Mouse (Mus musculus) frontal cortex, adult 2 months (tissue): Measurements from ENCODE around the gene Ogfod1. TPM values are rescaled to one million over a fixed set of nuclear protein-coding genes. Genes with fewer than 3 reads are reported as not detected.

Experiments used
- DNase-seq, 2 experiments: peaks; one replicate each; pipeline ENCODE4 v3.0.0; 2022; ENCODE audit warnings: low spot score in 1 of 2; ENCODE audit errors: extremely low spot score in 1 of 2
- polyA plus RNA-seq: library from polyadenylated mRNA; depleted of rRNA; stranded (reverse); fragments of >200 nt; gene quantifications from 2 replicates; pipeline ENCODE4 v1.2.3, GENCODE M21; 2012

The Ogfod1 gene
- polyA plus RNA-seq, 1 experiment: 52.5 TPM

DNA sequence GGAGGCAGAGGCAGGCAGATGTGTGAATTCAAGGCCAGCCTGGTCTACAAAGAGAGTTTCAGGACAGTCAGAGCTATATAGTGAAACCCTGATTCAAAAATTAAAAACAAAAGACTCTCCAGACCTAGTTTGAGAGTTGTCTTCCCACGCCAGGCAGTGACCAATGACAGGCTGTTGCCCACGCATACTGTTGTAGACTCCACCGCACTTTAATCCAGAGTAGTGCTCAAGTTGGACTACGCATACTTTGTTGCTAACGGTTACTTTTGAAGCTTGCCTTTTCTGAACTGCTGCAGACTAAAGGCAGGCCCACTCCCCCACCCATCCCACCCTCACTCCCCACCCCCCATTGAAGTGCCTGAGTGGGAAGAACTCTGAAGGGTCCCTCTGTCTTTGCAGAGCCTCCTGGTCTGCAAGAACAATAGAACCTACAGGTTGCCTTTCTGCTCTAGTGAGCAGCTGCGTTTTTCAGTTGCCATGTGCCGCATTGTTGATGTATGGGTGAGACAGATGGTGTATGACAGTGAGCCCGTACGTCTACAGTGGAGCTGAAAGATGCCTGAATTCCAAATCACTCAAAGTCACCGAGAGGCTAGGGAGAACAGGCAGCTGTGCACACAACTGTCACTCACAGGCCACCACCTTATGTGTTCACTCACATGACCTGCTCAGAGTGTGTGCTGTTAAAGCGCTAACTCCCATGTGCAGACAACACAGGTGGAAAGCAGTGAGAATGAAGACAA is 29.3 kb downstream of the Ogfod1 start:
- peak in 1 of 2 experiments; percentile 12 for DNase-seq

GRCm38 (mm10) chr8:94068793-94069192 is 31.8 kb downstream of the Ogfod1 start:
- DNase-seq: no peak

DNA sequence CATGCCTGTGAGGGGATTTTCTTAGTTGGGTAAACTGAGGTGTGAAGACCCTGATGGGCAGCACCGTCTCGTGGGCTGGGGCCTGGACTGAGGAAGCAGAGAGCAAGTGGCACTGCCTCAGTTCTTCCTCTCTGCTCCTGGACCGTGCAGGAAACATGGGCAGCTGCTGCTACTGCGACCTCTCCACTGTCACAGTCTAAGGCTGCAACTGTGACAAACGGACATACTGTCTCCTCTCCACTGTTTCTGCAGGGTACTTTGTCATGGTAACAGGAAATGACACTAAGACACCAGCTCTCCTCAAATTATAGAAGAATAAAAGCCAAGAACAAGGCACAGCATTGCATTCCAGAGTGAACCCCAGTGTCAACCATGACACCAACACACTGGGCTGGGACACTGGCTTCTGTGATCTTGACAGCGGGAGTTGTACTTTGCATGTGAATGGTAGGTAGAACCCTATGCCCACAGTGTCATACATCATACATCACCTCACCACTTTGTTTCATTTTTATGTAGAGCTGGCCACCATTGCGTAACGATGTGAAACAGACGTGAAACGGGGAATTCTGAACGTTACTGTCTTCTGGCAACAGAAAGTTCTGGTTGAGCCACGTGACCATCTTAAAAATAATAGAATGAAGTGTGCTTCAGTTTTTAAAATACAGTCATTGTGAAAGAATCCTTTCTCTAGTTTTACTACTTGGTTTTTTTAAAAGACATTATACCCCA is 39.6 kb downstream of the Ogfod1 start:
- no peak for DNase-seq

GRCm38 (mm10) chr8:94087964-94088363 is 51.0 kb downstream of the Ogfod1 start:
- DNase-seq: no peak

DNA sequence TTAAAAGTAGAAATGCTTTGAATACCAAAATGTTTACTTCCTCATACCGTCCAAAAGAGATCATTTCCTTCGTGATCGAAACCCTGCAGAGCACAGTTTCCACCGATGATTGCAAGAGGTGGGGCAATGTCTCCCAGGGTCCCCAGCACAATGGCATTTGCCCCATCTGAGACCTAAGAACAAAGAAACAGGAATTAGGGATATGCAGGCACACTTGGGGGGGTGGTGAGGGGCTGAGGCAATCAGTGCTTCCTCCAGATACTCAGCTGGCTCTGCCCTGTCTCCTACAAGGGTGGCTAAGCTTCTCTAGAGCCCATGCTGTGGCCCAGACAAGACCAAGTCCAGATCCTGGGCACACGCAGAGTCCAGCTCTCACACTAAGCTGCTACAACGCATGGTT is 52.7 kb downstream of the Ogfod1 start:
- no peak for DNase-seq

GRCm38 (mm10) chr8:94092848-94093247 is 55.9 kb downstream of the Ogfod1 start:
- DNase-seq: no peak

DNA sequence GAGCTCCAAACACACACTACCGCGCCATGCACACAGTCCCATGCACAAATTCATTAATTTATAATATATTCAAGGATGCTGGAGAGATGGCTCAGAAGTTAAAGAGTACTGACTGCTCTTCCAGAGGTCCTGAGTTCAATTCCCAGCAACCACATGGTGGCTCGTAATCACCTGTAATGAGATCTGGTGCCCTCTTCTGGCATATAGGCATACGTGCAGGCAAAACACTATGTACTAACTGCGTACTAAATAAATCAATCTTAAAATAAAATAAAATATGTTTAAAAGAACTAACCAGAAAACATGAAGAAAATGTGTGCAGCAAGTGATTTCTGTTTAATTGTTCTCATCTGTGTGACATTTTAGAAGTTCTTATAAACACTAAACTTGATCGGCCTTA is 57.3 kb downstream of the Ogfod1 start:
- no peak for DNase-seq

DNA sequence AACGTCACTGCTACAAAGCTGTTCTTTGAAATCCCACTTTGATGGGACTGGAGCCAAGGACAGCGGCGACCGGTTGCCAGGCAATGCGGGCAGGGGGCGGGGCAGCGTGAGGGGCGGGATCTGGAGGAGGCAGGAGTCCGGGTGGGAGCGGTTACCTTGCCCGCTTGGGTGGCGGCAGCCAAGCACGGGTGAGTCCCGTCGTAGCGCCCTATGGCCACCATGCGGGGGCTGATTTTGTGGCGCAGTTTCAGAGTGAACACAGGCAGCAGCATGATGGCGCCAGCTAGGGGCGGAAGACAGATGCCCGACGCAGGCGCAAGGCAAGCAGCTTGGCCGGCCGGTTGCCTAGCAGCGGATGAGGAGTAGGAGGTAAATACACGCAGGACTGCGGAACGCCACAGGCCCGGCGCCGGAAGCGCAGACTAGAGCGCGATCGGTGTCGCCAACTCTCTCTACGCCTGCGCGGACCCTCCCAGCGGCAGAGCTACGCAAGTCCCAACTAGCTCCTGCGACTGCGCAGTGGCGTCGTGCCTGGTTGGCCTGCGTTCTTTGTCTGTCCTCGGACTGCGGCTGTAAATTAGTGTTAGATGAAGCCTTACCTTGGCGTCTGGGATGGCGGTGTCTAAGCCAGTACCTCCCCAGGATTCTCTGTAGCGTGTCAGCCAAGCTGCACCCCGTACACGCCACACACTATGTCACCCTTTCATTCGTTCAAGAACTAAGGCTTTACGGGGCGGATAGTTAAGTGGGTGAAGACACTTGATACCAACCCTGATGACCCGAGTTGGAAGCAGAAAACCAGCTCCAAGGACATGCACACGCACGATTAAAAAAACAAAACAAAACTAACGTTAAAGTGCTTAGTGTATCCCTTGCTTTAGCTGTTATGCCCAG is 61.3 kb downstream of the Ogfod1 start, which contains the start of gene Bbs2:
Bbs2 (minus strand) TSS at position 848 of the 894 bp plus-strand sequence.
- DNase-seq: peak; percentile 99 to 100

GRCm38 (mm10) chr8:94098996-94099395 is 62.0 kb downstream of the Ogfod1 start:
- no peak for DNase-seq

DNA sequence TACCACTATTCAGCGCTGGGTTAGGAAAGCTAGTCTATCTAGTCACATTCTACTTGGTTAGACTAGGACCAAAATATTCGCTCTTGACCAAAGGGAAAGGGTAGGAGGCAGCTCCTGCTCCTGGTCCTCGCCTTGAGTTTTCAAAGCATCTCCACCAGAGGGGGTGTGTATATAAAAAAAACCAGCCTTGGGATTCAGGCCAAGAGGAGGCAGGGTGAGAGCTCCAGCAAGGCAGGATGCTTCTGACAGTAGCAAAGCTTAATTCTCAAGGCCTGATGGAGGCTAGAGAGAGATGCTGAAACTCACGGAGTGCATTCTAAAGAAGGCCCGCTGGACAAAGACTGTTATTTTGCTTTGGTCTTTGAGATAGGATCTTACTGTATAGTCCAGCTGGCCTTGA is 67.1 kb downstream of the Ogfod1 start:
- DNase-seq: peak; percentile 42 to 82

- DNase-seq: no peak
Measured at GRCm38 (mm10) chr8:94107871-94108270, 70.9 kb downstream of the Ogfod1 start.

DNA sequence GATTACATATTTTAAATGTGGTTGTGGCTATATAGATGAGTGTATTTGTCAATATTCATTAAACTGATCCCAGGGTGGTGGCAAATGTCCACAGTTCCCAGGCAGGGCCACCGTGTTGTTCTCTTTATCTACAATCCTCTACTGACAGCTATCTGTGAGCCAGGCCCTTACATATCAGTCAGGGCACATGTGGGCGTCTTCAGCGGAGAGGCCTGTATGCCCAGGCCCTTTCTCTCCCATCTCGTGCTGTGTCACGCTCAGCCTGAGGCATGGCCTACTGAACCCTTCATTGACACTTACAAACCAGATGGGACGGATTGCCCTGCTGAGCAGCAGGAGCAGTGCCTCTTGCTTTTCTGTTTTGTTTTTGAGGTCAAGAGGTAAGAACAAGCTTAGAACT is 72.4 kb downstream of the Ogfod1 start:
- DNase-seq: no peak

GRCm38 (mm10) chr8:94109835-94110234 is 72.8 kb downstream of the Ogfod1 start:
- DNase-seq: no peak

DNA sequence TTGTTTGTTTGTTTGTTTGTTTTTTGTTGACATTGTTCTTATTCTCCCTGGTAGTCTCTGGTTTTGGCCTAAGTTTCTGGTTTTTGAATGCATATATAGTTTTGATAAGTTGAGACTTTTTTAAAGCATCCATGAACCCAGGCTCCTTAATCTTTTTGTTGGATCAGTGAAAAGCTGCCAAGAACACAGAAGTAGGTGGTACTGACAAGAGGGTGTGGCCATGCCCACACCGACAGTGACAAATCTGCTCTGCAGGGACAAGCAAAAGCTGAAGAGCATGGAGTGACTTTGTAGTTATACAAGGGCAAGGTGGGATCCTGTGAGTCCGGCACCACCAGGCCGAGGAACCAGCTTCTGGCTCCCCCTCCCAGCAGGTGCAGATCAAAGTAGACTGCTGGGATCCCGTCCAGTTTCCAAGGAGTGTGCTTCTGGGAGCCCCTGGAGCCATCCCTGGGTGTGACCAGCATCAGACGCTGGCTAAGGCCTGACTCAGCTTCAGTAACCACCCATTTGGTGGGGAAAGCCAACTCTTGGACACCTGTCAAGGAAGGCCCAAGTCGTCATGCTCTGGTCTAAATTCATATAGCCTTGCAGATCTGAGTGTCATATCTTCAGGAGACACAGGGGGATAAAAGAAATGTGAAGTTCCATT is 73.7 kb downstream of the Ogfod1 start:
- peak in 1 of 2 experiments; percentile 42 for DNase-seq

GRCm38 (mm10) chr8:94113435-94113834 is 76.4 kb downstream of the Ogfod1 start:
- DNase-seq: no peak

- DNase-seq: no peak
Measured at GRCm38 (mm10) chr8:94113972-94114371, 77.0 kb downstream of the Ogfod1 start.
